Mouse (Mus musculus): ENCODE results near the gene Muc13.

Gene Muc13

DNA sequence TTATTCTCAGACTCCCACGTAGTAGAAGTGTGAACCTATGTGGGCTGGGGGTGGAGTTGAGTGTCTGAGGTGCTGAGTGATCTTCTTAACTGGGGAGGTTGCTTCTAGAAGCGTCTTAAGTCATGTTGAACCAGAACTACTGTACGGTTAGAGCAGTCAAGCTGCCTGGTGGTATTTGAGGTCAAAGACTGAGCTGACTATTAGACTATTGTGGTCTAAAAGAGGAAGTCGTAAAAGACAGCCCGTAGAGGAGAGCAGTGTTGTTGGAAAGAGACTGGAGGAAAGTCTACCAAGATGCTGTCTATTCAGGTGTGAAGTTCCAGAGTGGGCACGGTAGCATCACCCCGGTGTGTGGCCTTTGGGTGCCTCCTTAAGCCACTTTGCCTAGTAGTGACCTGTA is 24.0 kb upstream of the Muc13 start:
- no peak for DNase-seq (ENCODE audit: low spot score)

GRCm38 (mm10) chr16:33770778-33771454 is 22.9 kb upstream of the Muc13 start:
- no peak for DNase-seq (ENCODE audit: low spot score)

DNA sequence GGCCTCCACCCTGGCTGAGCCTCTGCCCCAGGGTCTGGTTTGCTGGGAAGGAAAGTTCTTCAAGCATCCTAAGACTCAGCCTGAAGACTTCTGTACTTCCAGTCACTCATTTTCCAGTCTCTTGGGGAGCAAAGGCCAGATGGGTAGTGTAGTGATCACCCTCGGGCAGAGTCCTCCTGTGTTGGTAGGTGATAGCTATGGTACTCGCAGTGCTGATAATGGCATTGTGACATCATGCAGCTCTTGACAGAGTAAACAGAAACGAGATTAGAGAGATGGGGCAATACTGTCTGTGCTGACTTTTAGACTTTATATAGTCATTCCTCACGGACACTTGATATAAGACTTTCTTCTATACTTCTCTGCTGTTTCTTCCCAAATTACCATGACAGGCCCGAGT is 21.0 kb upstream of the Muc13 start:
- no peak for DNase-seq (ENCODE audit: low spot score)

GRCm38 (mm10) chr16:33774972-33775371 is 18.9 kb upstream of the Muc13 start:
- no peak for DNase-seq (ENCODE audit: low spot score)

- no peak for DNase-seq (ENCODE audit: low spot score)
These were observed 18.0 kb upstream of the Muc13 start for GRCm38 (mm10) chr16:33775733-33776335.

GRCm38 (mm10) chr16:33776766-33777529 is 16.9 kb upstream of the Muc13 start:
- no peak for DNase-seq (ENCODE audit: low spot score)

DNA sequence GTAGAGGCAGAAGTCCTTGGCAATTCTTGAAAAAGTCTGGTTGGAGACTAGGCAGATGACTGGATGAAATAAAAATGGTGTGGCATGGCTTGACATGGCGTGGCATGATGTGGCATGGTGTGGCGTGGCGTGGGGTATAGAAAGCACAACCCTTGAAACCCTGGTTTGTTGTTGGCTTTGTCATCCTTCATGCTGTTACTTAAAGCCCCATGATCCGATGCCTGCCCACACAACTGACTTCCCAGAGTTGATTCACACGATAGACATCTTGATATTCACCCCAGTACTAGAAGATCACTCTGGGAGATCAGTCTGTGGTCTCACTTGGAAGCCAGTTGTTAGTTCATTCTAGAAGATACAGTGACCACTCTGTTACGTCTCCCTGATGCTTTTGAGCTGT is 16.2 kb upstream of the Muc13 start:
- DNase-seq (ENCODE audit: low spot score), result no peak

DNA sequence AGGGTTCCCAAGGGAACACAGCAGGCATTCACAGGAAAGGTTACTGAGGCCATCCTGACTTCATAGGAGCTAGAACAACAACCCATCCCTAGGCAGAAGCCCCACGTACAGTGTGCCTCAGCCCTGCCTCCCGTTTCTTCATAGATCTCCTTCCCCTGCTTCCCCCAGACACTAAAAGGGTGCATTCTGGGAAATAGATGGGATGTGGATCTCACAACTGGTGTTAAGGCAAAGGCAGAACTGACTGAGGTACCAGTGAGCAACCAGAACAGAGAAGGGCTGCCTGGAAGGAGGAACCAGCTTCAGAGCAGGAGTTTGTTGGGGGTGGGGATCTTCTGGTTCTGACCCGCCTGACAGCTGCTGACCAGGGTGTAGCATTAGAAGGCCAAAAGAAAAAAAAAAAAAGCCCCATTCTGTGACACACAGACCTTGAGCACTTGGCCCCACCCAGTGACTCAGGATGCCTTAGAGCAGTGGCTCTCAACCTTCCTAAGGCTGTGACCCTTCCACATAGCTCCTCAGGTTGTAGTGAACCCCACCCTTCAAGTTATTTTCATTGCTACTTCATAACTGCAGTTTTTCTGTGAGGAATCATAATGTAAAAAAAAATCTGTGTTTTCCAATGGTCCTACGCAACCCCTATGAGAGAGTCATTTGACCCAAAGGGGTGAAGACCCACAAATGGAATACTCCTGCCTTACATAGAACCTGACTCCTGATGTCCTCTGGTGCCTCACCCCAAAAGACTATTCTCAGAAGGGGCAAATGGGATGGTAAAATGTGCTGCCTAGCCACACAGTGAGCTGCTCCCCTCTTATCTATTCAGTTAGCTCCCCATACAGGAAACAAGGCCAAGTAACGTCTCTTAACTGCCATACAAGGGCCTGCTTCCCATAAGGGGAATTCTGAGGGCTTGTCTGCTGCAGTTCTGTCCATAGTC is 11.8 kb upstream of the Muc13 start:
- no peak for DNase-seq (ENCODE audit: low spot score)

DNA sequence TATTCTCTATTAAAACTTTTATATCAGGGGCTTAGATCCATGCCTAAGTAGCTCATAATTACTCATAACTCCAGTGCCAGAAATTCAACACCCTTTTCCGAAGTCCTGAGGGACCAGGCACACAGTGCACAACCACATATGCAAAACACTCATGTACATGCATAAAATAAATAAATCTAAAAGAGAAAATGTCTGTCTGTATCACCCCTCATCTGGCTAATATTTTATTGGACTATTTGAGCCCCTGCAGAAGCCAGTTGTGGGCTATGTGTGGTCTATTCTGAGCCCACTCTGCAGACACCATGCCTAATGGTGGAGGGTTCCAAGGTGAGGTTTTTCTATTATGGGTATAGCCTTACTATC is 11.1 kb upstream of the Muc13 start:
- DNase-seq (ENCODE audit: low spot score), result no peak

GRCm38 (mm10) chr16:33784547-33784946 is 9.3 kb upstream of the Muc13 start:
- DNase-seq (ENCODE audit: low spot score), result no peak

DNA sequence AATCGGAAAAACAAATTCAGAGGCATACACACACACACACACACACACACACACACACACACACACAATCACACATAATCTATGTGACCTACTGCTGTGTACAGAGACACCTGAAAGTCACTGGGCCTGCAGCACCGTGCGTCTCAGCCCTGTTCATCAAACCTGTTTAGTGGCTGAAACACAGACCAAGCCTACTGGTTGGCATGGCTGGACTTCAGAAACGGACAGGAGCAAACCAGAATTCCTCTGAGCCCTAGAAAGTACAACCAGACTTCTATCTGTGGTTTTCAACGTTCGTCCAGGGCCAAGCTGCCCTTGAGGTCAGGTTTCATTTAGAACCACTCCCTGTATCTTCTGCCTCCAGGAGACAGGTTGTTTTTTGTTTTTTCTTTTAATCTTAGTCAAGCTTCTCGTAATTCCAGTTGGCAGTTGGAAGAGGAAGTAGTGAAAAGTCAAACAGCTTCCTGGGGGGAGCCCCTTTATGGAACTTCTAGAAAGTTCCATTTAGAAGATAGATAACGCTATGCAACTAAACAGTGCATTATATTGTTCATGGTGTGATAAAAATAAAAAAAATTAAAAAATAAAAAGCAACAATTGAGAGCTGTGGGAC is 8.6 kb upstream of the Muc13 start:
- DNase-seq (ENCODE audit: low spot score), result no peak

DNA sequence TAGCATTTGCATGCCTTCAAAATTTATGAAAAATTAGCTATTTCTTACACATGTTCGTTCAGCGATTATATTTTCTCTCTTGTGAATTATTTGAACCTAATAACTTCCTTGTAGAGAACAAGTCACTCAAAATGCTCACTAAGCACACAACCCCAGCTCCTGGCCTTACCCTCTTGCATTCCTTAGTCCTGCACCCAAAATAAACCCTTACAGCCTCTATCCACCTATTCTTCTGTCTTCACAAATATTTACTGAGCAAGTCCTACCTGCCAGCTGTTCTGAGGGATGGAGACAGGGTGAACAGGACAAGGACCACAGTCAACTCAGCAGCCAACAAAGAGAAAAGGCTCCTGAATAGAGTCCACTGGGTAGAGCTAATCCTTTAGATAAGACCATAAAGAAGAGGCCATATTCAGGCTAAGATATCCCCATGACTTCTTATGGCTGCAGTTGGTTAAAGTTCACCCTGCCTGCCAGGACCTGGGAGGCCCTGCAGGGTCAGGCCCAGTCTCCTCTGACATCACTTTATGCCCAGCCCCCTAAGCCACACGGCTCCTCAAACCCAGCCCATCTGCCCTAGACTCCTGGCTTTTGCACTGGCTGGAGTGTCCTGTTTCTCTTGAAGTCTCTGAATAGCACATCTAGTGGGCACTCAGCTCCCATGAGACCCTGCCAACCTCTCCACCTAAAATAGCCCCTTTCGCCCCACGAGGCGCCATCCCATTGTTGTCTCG is 7.0 kb upstream of the Muc13 start:
- no peak for DNase-seq (ENCODE audit: low spot score)

- DNase-seq (ENCODE audit: low spot score), result no peak
These were observed 1.3 kb downstream of the Muc13 start for GRCm38 (mm10) chr16:33795106-33795505.

DNA sequence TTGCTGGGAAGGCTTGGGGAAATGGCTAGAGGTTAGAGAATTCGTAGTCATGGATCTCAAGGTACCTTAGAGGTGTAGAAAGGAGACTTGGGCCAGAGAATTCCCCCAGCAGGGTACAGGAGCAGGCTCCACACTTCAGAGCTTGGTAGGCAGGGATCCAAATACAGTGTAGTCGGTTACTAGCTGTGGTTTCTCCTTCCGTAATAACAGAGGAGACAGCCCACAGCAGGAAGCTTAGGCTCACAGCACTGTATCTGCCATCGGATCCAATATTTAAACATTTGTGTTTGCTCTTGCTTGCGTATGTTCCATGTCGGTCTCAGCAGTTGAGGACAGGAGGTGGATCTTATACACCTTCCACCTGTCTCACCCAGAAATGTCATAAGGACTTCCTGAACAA is 2.0 kb downstream of the Muc13 start:
- DNase-seq (ENCODE audit: low spot score), result no peak

DNA sequence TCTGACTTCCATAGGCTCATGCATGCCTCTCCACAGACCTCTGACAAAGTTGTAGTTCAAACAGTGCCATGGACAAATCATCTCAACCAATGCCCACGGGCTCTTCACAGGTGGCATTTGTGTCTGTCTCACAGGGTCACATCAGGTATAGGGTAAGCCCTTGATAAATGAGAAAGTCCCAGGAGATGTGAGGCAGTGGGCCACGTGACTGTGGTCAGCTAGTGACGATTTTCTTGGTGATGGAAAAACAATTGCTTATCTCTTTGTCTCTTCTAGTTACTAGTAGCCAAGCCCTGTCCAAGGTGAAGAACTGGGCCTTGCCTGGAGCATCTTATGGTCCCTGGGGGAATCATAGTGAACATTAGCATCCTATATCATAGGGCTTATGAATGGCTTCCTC is 2.9 kb downstream of the Muc13 start:
- no peak for DNase-seq (ENCODE audit: low spot score)

GRCm38 (mm10) chr16:33797860-33798259 is 4.0 kb downstream of the Muc13 start:
- peak; percentile 80 for DNase-seq (ENCODE audit: low spot score)

GRCm38 (mm10) chr16:33810002-33810401 is 16.2 kb downstream of the Muc13 start:
- DNase-seq (ENCODE audit: low spot score), result peak; percentile 27

DNA sequence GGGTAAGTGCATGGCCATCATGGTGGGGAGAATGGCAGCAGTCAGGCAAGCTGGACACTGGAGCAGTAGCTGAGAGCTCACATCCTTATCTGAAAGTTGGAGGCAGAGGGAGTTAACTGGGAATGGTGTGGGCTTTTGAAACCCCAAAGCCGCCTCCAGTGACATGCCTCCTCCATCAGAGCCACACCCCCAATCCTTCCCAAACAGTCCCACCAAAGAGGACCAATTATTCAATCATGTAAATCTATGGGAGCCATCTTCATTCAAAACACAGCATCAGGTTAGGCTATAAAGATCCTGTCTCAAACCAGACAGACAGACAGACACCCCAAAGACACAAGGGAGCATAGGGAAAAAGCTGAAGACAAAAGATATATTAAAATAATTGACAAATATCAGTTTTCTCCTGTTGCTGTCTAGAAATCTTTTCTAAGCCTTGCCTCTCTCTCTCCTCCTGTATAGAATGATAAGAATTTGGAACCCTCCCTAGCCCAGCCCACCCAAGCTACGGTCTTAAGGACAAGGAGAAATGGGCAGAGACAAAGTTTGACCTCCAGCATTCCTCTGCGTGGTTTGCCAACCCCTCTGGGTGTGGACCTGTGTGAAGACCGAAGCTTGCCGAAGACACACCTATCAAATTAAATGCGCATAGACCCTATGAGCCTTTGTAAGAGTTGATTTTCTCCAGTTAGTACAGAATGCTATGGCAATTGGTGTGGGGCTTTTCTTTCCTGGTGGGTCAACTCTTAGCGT is 24.8 kb downstream of the Muc13 start:
- no peak for DNase-seq (ENCODE audit: low spot score)

DNA sequence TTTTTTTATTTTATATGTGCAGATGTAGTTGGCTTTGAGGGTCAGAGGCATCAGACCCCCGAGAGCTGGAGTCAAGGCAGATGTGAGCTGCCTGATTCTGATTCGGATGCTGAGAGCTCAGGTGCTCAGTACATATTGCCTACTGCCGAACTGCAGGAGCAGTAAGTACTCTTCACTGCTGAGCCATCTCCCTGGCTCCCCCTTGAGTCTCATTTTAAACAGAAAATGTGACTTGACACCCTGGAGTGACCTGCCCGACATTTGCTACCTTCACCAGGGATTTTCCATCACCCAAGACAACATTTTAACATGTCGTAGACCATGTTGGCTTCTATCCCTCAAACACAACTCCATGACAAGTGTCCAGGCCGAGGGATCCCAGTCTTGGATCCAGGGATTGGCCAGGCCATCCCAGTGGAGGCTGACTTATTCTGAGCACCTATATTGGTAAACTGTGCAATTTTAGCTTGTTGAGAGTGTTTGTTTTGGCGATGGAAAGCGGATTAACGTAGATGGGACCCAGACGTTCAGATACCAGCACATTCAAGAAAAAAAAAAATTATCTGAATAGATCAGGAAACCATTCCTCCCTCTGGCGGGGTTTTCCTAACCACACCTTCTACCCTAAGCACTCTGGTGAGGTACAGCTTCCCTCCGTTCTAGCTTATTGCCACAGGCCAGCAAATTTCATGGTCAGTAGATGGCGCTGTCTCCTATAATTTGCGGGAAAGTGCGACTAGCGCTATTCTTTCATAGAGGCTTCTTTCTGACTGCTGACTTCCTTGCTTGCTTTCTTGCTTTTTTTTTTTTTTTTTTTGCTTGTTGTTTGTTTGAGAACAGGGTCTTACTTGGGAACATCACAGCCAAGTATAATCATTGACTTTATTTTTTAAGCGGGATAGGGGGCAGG is 26.7 kb downstream of the Muc13 start:
- DNase-seq (ENCODE audit: low spot score), result peak; percentile 95
